Mouse (Mus musculus): ENCODE results near the gene Srms. TPM values are rescaled to one million over a fixed set of nuclear protein-coding genes. Genes with fewer than 3 reads are reported as not detected.
"Not testable (repeated sequence)": the region's sequence is repeated elsewhere in the genome, so short reads cannot be mapped to it uniquely, and the experiment has no call there.

The Srms gene
- polyA plus RNA-seq, 1 experiment from 2014 or later = 0.12 TPM

- H3K27ac ChIP-seq (ENCODE audit: low read depth, low read length); H3K4me2 ChIP-seq (ENCODE audit: low read depth, low read length, severe bottlenecking); H3K27me3 ChIP-seq (ENCODE audit: control insufficient read depth, insufficient read depth, low read length); ATAC-seq (replicated peaks; ENCODE audit: low FRiP score); H3K9ac ChIP-seq (ENCODE audit: low read length); H3K4me3 ChIP-seq (ENCODE audit: low read depth, low read length); DNase-seq (ENCODE audit: low spot score); H3K4me1 ChIP-seq (replicated peaks; ENCODE audit: control insufficient read depth, insufficient read depth, low read length); H3K36me3 ChIP-seq (ENCODE audit: control insufficient read depth, insufficient read depth, low read length); H3K9me3 ChIP-seq (ENCODE audit: control insufficient read depth, low read length): not testable (repeated sequence)
- 87% methylated on average over 3 of the region's 4 CpGs for WGBS
These were observed 21.6 kb downstream of the Srms start for GRCm38 (mm10) chr2:181191385-181191784.

DNA sequence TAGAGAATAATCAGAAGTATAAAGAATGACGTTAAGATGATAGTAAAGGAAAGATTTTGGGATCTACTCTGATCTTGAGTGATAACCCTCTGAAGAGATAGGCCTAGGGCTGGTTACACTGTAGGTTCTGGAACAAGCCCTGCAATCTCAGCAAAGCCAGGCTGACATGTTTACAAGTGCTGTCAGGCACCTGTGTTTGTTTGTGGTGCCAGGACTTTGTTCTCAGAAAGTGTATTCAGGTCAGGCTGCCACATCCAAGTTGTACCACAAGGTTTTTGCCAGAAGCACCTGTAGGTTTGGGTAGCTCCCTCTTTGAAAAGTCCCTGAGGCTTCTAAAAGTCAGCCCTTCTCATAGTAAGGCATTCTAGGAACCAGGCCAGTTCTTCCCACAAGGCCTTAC is 23.7 kb downstream of the Srms start:
- Histone ChIP-seq H3K27ac (ENCODE audit: low read depth, low read length) (no peak overlapping the region), H3K4me2 (ENCODE audit: low read depth, low read length, severe bottlenecking) (no peak overlapping the region), H3K9ac (ENCODE audit: low read length) (no peak overlapping the region), H3K9me3 (ENCODE audit: control insufficient read depth, low read length) (no peaks in the 10 kb centered on the region), H3K27me3 (ENCODE audit: control insufficient read depth, insufficient read depth, low read length) (no peaks in the 10 kb centered on the region), H3K36me3 (ENCODE audit: control insufficient read depth, insufficient read depth, low read length) (no peaks in the 10 kb centered on the region), H3K4me1 (replicated peaks; ENCODE audit: control insufficient read depth, insufficient read depth, low read length) (peaks cover 3% of the 10 kb centered on the region), H3K4me3 (ENCODE audit: low read depth, low read length) (no peak overlapping the region)
- DNase-seq (ENCODE audit: low spot score) (no peak), ATAC-seq (replicated peaks; ENCODE audit: low FRiP score) (no peak)
- 87% methylated on average over 1 of the region's 1 CpGs for WGBS

GRCm38 (mm10) chr2:181188681-181189080 is 24.3 kb downstream of the Srms start:
- Histone ChIP-seq H3K27ac (ENCODE audit: low read depth, low read length) (no peak overlapping the region; the same call in 1 of the 2 replicates), H3K4me3 (ENCODE audit: low read depth, low read length) (peak overlapping the region; percentile 67), H3K9ac (ENCODE audit: low read length) (peak overlapping the region; percentile 44), H3K27me3 (ENCODE audit: control insufficient read depth, insufficient read depth, low read length) (no peaks in the 10 kb centered on the region), H3K9me3 (ENCODE audit: control insufficient read depth, low read length) (no peaks in the 10 kb centered on the region), H3K36me3 (ENCODE audit: control insufficient read depth, insufficient read depth, low read length) (no peaks in the 10 kb centered on the region), H3K4me1 (replicated peaks; ENCODE audit: control insufficient read depth, insufficient read depth, low read length) (peaks cover 3% of the 10 kb centered on the region), H3K4me2 (ENCODE audit: low read depth, low read length, severe bottlenecking) (peak overlapping the region; percentile 73; the same call in 1 of the 2 replicates)
- DNase-seq (ENCODE audit: low spot score) (no peak), ATAC-seq (replicated peaks; ENCODE audit: low FRiP score) (no peak)
- WGBS = 70% methylated on average over 2 of the region's 2 CpGs

GRCm38 (mm10) chr2:181187121-181188000 is 25.6 kb downstream of the Srms start, which contains the start of gene Ppdpf:
Gene Ppdpf, plus strand, starts transcription at chr2:181187247.
- Histone ChIP-seq H3K9me3 (ENCODE audit: control insufficient read depth, low read length) (no peaks in the 10 kb centered on the region), H3K27ac (ENCODE audit: low read depth, low read length) (peak within 1 kb of the TSS; percentile 91), H3K4me1 (replicated peaks; ENCODE audit: control insufficient read depth, insufficient read depth, low read length) (peaks cover 3% of the 10 kb centered on the region), H3K9ac (ENCODE audit: low read length) (peak within 1 kb of the TSS; percentile 97), H3K4me3 (ENCODE audit: low read depth, low read length) (peak within 1 kb of the TSS; percentile 67), H3K36me3 (ENCODE audit: control insufficient read depth, insufficient read depth, low read length) (no peaks in the 10 kb centered on the region), H3K4me2 (ENCODE audit: low read depth, low read length, severe bottlenecking) (peak within 1 kb of the TSS; percentile 73), H3K27me3 (ENCODE audit: control insufficient read depth, insufficient read depth, low read length) (no peaks in the 10 kb centered on the region)
- DNase-seq (ENCODE audit: low spot score) (peak; percentile 93), ATAC-seq (replicated peaks; ENCODE audit: low FRiP score) (peak; percentile 93)
- under 1% methylated on average over 63 of the region's 64 CpGs for WGBS

- peak overlapping the region; percentile 73 for H3K4me2 ChIP-seq (ENCODE audit: low read depth, low read length, severe bottlenecking)
- WGBS = 0% methylated on average over 14 of the region's 14 CpGs
- H3K9me3 ChIP-seq (ENCODE audit: control insufficient read depth, low read length) = no peaks in the 10 kb centered on the region
- DNase-seq (ENCODE audit: low spot score) (peak; percentile 91), ATAC-seq (replicated peaks; ENCODE audit: low FRiP score) (peak; percentile 83)
- H3K9ac ChIP-seq (ENCODE audit: low read length) = peak overlapping the region; percentile 97
- H3K27me3 ChIP-seq (ENCODE audit: control insufficient read depth, insufficient read depth, low read length) = no peaks in the 10 kb centered on the region
- H3K4me3 ChIP-seq (ENCODE audit: low read depth, low read length) = peak overlapping the region; percentile 67
- no peaks in the 10 kb centered on the region for H3K36me3 ChIP-seq (ENCODE audit: control insufficient read depth, insufficient read depth, low read length)
- peak overlapping the region; percentile 91 for H3K27ac ChIP-seq (ENCODE audit: low read depth, low read length)
- peaks cover 3% of the 10 kb centered on the region for H3K4me1 ChIP-seq (replicated peaks; ENCODE audit: control insufficient read depth, insufficient read depth, low read length)
These were observed 26.4 kb downstream of the Srms start for GRCm38 (mm10) chr2:181186635-181187034.

DNA sequence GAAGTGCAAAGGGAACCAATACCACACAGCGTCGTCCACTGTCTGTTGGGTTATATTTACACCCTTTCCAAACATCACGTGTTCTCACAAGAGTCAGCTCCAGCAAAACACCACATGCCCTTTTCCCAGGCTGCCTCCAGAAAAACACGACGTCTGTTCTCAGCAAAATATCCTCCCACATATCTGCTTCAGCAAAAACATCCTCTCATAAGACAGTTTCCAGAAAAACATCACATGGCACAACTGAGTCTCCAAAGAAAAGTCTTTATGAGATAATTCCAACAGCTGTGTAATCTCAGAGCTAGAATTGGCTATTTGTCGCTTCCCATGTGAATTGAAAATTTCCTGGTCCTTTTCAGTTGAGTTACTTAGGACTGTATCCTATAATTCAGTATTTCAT is 32.1 kb downstream of the Srms start:
- DNase-seq (ENCODE audit: low spot score) (no peak), ATAC-seq (replicated peaks; ENCODE audit: low FRiP score) (no peak)
- no peak overlapping the region for H3K4me2 ChIP-seq (ENCODE audit: low read depth, low read length, severe bottlenecking)
- no peaks in the 10 kb centered on the region for H3K36me3 ChIP-seq (ENCODE audit: control insufficient read depth, insufficient read depth, low read length)
- H3K4me1 ChIP-seq (replicated peaks; ENCODE audit: control insufficient read depth, insufficient read depth, low read length) = no peaks in the 10 kb centered on the region
- H3K9ac ChIP-seq (ENCODE audit: low read length) = no peak overlapping the region
- no peak overlapping the region for H3K4me3 ChIP-seq (ENCODE audit: low read depth, low read length)
- 84% methylated on average over 6 of the region's 6 CpGs for WGBS
- no peaks in the 10 kb centered on the region for H3K9me3 ChIP-seq (ENCODE audit: control insufficient read depth, low read length)
- H3K27me3 ChIP-seq (ENCODE audit: control insufficient read depth, insufficient read depth, low read length) = no peaks in the 10 kb centered on the region
- H3K27ac ChIP-seq (ENCODE audit: low read depth, low read length) = no peak overlapping the region

GRCm38 (mm10) chr2:181178471-181178870 is 34.5 kb downstream of the Srms start:
- H3K9ac ChIP-seq (ENCODE audit: low read length) = no peak overlapping the region
- no peak overlapping the region for H3K4me2 ChIP-seq (ENCODE audit: low read depth, low read length, severe bottlenecking)
- H3K36me3 ChIP-seq (ENCODE audit: control insufficient read depth, insufficient read depth, low read length) = no peaks in the 10 kb centered on the region
- no peaks in the 10 kb centered on the region for H3K4me1 ChIP-seq (replicated peaks; ENCODE audit: control insufficient read depth, insufficient read depth, low read length)
- WGBS = 91% methylated on average over 5 of the region's 5 CpGs
- no peak for DNase-seq (ENCODE audit: low spot score)
- no peaks in the 10 kb centered on the region for H3K9me3 ChIP-seq (ENCODE audit: control insufficient read depth, low read length)
- ATAC-seq (replicated peaks; ENCODE audit: low FRiP score) = no peak
- no peak overlapping the region for H3K27ac ChIP-seq (ENCODE audit: low read depth, low read length)
- H3K4me3 ChIP-seq (ENCODE audit: low read depth, low read length) = no peak overlapping the region
- no peaks in the 10 kb centered on the region for H3K27me3 ChIP-seq (ENCODE audit: control insufficient read depth, insufficient read depth, low read length)

- no peak overlapping the region for H3K9ac ChIP-seq (ENCODE audit: low read length)
- H3K9me3 ChIP-seq (ENCODE audit: control insufficient read depth, low read length) = no peaks in the 10 kb centered on the region
- H3K27ac ChIP-seq (ENCODE audit: low read depth, low read length) = no peak overlapping the region
- no peaks in the 10 kb centered on the region for H3K36me3 ChIP-seq (ENCODE audit: control insufficient read depth, insufficient read depth, low read length)
- DNase-seq (ENCODE audit: low spot score) = no peak
- WGBS = 79% methylated on average over 3 of the region's 3 CpGs
- H3K27me3 ChIP-seq (ENCODE audit: control insufficient read depth, insufficient read depth, low read length) = no peaks in the 10 kb centered on the region
- no peaks in the 10 kb centered on the region for H3K4me1 ChIP-seq (replicated peaks; ENCODE audit: control insufficient read depth, insufficient read depth, low read length)
- no peak for ATAC-seq (replicated peaks; ENCODE audit: low FRiP score)
- H3K4me3 ChIP-seq (ENCODE audit: low read depth, low read length) = no peak overlapping the region
- no peak overlapping the region for H3K4me2 ChIP-seq (ENCODE audit: low read depth, low read length, severe bottlenecking)
These were observed 35.0 kb downstream of the Srms start for GRCm38 (mm10) chr2:181178015-181178414.

GRCm38 (mm10) chr2:181174646-181175045 is 38.3 kb downstream of the Srms start:
- H3K27me3 ChIP-seq (ENCODE audit: control insufficient read depth, insufficient read depth, low read length) = no peaks in the 10 kb centered on the region
- no peak overlapping the region for H3K9ac ChIP-seq (ENCODE audit: low read length)
- ATAC-seq (replicated peaks; ENCODE audit: low FRiP score) (no peak), DNase-seq (ENCODE audit: low spot score) (no peak)
- H3K27ac ChIP-seq (ENCODE audit: low read depth, low read length) = no peak overlapping the region
- no peak overlapping the region for H3K4me2 ChIP-seq (ENCODE audit: low read depth, low read length, severe bottlenecking)
- H3K4me1 ChIP-seq (replicated peaks; ENCODE audit: control insufficient read depth, insufficient read depth, low read length) = no peaks in the 10 kb centered on the region
- H3K9me3 ChIP-seq (ENCODE audit: control insufficient read depth, low read length) = no peaks in the 10 kb centered on the region
- WGBS = 90% methylated on average over 3 of the region's 3 CpGs
- no peaks in the 10 kb centered on the region for H3K36me3 ChIP-seq (ENCODE audit: control insufficient read depth, insufficient read depth, low read length)
- no peak overlapping the region for H3K4me3 ChIP-seq (ENCODE audit: low read depth, low read length)

Data from forebrain, embryonic 11.5 days (tissue).